Mouse (Mus musculus) Patski (cell line): ENCODE results near the gene S100pbp. TPM values are rescaled to one million over a fixed set of nuclear protein-coding genes. Genes with fewer than 3 reads are reported as not detected.

Experiments
- ATAC-seq: fragments of 100-300 bp; one replicate; pipeline ENCODE4 v1.8.0; 2021
- CTCF ChIA-PET: fragments of 350-600 bp; sonication (Branson Sonifier 250); formaldehyde crosslinking; loops from one replicate; lab custom pipeline; 2022; ENCODE audit warnings: inconsistent platforms; lab: Charles Lee
- POLR2A ChIA-PET: fragments of 350-600 bp; sonication (Branson Sonifier 250); formaldehyde crosslinking; loops from one replicate; lab custom pipeline; 2022; ENCODE audit warnings: antibody characterized with exemption, inconsistent platforms; lab: Charles Lee
- DNase-seq: peaks from one replicate; pipeline ENCODE4 v3.0.0-alpha.2; 2011; ENCODE audit warnings: low read depth, low spot score
- H3K27me3 ChIP-seq: fragments of 371-371 bp; one replicate; pipeline ENCODE4 v1.5.1; 2021
- CTCF ChIP-seq: fragments of 100-300 bp; IDR thresholded peaks from one replicate; pipeline ENCODE4 v1.5.1; 2021
- in situ Hi-C: fragments of 300-500 bp; cut with MboI; formaldehyde crosslinking; loops from 3 replicates; pipeline ENCODE4 v1.11.1; 2018; ENCODE audit warnings: low pct_unique_long_range_greater_than_20kb, mixed read lengths
- polyA plus RNA-seq: library from polyadenylated mRNA; unstranded; gene quantifications from one replicate; pipeline ENCODE4 v1.2.3, GENCODE M21; 2021

S100pbp gene
- polyA plus RNA-seq, 1 experiment from 2014 or later, result 20.2 TPM

- in situ Hi-C loops, result no loop called here
- H3K27me3 ChIP-seq, result no peaks in the 10 kb centered on the region
- ChIA-PET CTCF (interaction anchor here (1.2 kb wide), 1 partner anchor 11 kb away, joined by 4 read pairs; no protein-coding TSS in a partner anchor), POLR2A (no interaction called here)
- no peak for TF ChIP-seq CTCF
- no peak for DNase-seq
- no peak for ATAC-seq
These were observed 38.2 kb downstream of the S100pbp start for GRCm38 (mm10) chr4:129151276-129151811.

GRCm38 (mm10) chr4:129149321-129149720 is 40.2 kb downstream of the S100pbp start:
- in situ Hi-C loops, result loop anchor here (25.0 kb wide), 1 partner anchor 313 kb away; the partner anchor contains the start of gene Bsdc1
- H3K27me3 ChIP-seq, result no peaks in the 10 kb centered on the region
- ATAC-seq, result no peak
- DNase-seq, result no peak
- ChIA-PET POLR2A (no interaction called here), CTCF (no interaction called here)
- no peak for TF ChIP-seq CTCF

GRCm38 (mm10) chr4:129147552-129148103 is 41.9 kb downstream of the S100pbp start:
- POLR2A ChIA-PET, result no interaction called here
- CTCF ChIA-PET, result no interaction called here
- ATAC-seq, result no peak
- in situ Hi-C loops, result loop anchor here (25.0 kb wide), 1 partner anchor 315 kb away; the partner anchor contains the start of gene Bsdc1
- TF ChIP-seq CTCF, result no peak
- DNase-seq, result no peak
- H3K27me3 ChIP-seq, result no peaks in the 10 kb centered on the region

- ATAC-seq, result no peak
- CTCF ChIA-PET, result interaction anchor here (3.2 kb wide), 1 partner anchor 12 kb away, joined by 9 read pairs; no protein-coding TSS in a partner anchor
- DNase-seq, result no peak
- POLR2A ChIA-PET, result no interaction called here
- no peaks in the 10 kb centered on the region for H3K27me3 ChIP-seq
- in situ Hi-C loops, result loop anchor here (25.0 kb wide), 1 partner anchor 316 kb away; the partner anchor contains the start of gene Bsdc1
- TF ChIP-seq CTCF, result no peak
These were observed 43.1 kb downstream of the S100pbp start for GRCm38 (mm10) chr4:129146392-129146791.

- in situ Hi-C loops, result loop anchor here (25.0 kb wide), 1 partner anchor 316 kb away; the partner anchor contains the start of gene Bsdc1
- CTCF ChIA-PET, result interaction anchor here (3.2 kb wide), 1 partner anchor 12 kb away, joined by 9 read pairs; no protein-coding TSS in a partner anchor
- TF ChIP-seq CTCF, result no peak
- DNase-seq (no peak), ATAC-seq (no peak)
- no peaks in the 10 kb centered on the region for H3K27me3 ChIP-seq
- POLR2A ChIA-PET, result no interaction called here
These were observed 43.6 kb downstream of the S100pbp start for GRCm38 (mm10) chr4:129145943-129146342.

GRCm38 (mm10) chr4:129145411-129145810 is 44.1 kb downstream of the S100pbp start:
- CTCF ChIA-PET, result interaction anchor here (3.2 kb wide), 1 partner anchor 11 kb away, joined by 9 read pairs; no protein-coding TSS in a partner anchor
- no peak for DNase-seq
- POLR2A ChIA-PET, result no interaction called here
- in situ Hi-C loops, result loop anchor here (25.0 kb wide), 1 partner anchor 317 kb away; the partner anchor contains the start of gene Bsdc1
- no peak for ATAC-seq
- H3K27me3 ChIP-seq, result no peaks in the 10 kb centered on the region
- TF ChIP-seq CTCF, result no peak

- CTCF ChIA-PET, result interaction anchor here (1.3 to 3.2 kb wide), 3 partner anchors 10 to 132 kb away, joined by 3 to 9 read pairs (median 7); no protein-coding TSS in a partner anchor
- no peak for ATAC-seq
- DNase-seq, result no peak
- TF ChIP-seq CTCF, result no peak
- no peaks in the 10 kb centered on the region for H3K27me3 ChIP-seq
- POLR2A ChIA-PET, result no interaction called here
- in situ Hi-C loops, result loop anchor here (25.0 kb wide), 1 partner anchor 318 kb away; the partner anchor contains the start of gene Bsdc1
These were observed 44.8 kb downstream of the S100pbp start for GRCm38 (mm10) chr4:129144401-129145367.

- no peaks in the 10 kb centered on the region for H3K27me3 ChIP-seq
- in situ Hi-C loops, result loop anchor here (25.0 kb wide), 1 partner anchor 319 kb away; the partner anchor contains the start of gene Bsdc1
- POLR2A ChIA-PET, result interaction anchor here (0.6 kb wide), 1 partner anchor 501 kb away, joined by 5 read pairs; no protein-coding TSS in a partner anchor
- TF ChIP-seq CTCF, result no peak
- CTCF ChIA-PET, result interaction anchor here (1.3 to 3.2 kb wide), 3 partner anchors 9 to 133 kb away, joined by 3 to 9 read pairs (median 7); no protein-coding TSS in a partner anchor
- no peak for ATAC-seq
- DNase-seq, result no peak
These were observed 46.0 kb downstream of the S100pbp start for GRCm38 (mm10) chr4:129143509-129143908.

GRCm38 (mm10) chr4:129142439-129143045 is 47.0 kb downstream of the S100pbp start:
- ChIA-PET CTCF (interaction anchor here (0.6 to 1.5 kb wide), 2 partner anchors 12 to 85 kb away, joined by 3 read pairs; no protein-coding TSS in a partner anchor), POLR2A (no interaction called here)
- H3K27me3 ChIP-seq, result no peaks in the 10 kb centered on the region
- ATAC-seq (no peak), DNase-seq (no peak)
- TF ChIP-seq CTCF, result no peak
- in situ Hi-C loops, result loop anchor here (25.0 kb wide), 1 partner anchor 320 kb away; the partner anchor contains the start of gene Bsdc1
